Mouse (Mus musculus): Measurements from ENCODE around the gene Treml2.
A peak's percentile ranks its signal among the peaks of the same experiment; 100 is the strongest.

The Treml2 gene

GRCm38 (mm10) chr17:48299203-48299602, at the start of gene Treml2:
TSS of gene Treml2 (plus strand) at chr17:48299498.
- DNase-seq (ENCODE audit: low read depth, low spot score): no peak

- DNase-seq (ENCODE audit: low read depth, low spot score): no peak
Measured at GRCm38 (mm10) chr17:48249501-48249900, 49.8 kb upstream of the Treml2 start.

- DNase-seq (ENCODE audit: low read depth, low spot score): no peak
Measured at GRCm38 (mm10) chr17:48250631-48251030, 48.7 kb upstream of the Treml2 start.

- no peak for DNase-seq (ENCODE audit: low read depth, low spot score)
Measured at GRCm38 (mm10) chr17:48256575-48256974, 42.7 kb upstream of the Treml2 start.

- DNase-seq (ENCODE audit: low read depth, low spot score): no peak
Measured at GRCm38 (mm10) chr17:48261868-48262267, 37.4 kb upstream of the Treml2 start.

- DNase-seq (ENCODE audit: low read depth, low spot score): no peak
Measured at GRCm38 (mm10) chr17:48263741-48264362, 35.4 kb upstream of the Treml2 start, which contains the start of gene Treml4. TSS of gene Treml4 (plus strand) at chr17:48264295.

GRCm38 (mm10) chr17:48264662-48265061, 34.6 kb upstream of the Treml2 start:
- no peak for DNase-seq (ENCODE audit: low read depth, low spot score)

GRCm38 (mm10) chr17:48266138-48266537, 33.2 kb upstream of the Treml2 start:
- no peak for DNase-seq (ENCODE audit: low read depth, low spot score)

- DNase-seq (ENCODE audit: low read depth, low spot score): no peak
Measured at GRCm38 (mm10) chr17:48266610-48267304, 32.5 kb upstream of the Treml2 start.

- DNase-seq (ENCODE audit: low read depth, low spot score): no peak
Measured at GRCm38 (mm10) chr17:48267591-48267990, 31.7 kb upstream of the Treml2 start.

- no peak for DNase-seq (ENCODE audit: low read depth, low spot score)
Measured at GRCm38 (mm10) chr17:48268276-48268675, 31.0 kb upstream of the Treml2 start.

- no peak for DNase-seq (ENCODE audit: low read depth, low spot score)
Measured at GRCm38 (mm10) chr17:48269833-48270232, 29.5 kb upstream of the Treml2 start.

- DNase-seq (ENCODE audit: low read depth, low spot score): no peak
Measured at GRCm38 (mm10) chr17:48272158-48272557, 27.1 kb upstream of the Treml2 start.

GRCm38 (mm10) chr17:48272598-48272997, 26.7 kb upstream of the Treml2 start:
- no peak for DNase-seq (ENCODE audit: low read depth, low spot score)

GRCm38 (mm10) chr17:48274098-48274497, 25.2 kb upstream of the Treml2 start:
- DNase-seq (ENCODE audit: low read depth, low spot score): no peak

- DNase-seq (ENCODE audit: low read depth, low spot score): peak; percentile 16
Measured at GRCm38 (mm10) chr17:48274885-48275284, 24.4 kb upstream of the Treml2 start.

- DNase-seq (ENCODE audit: low read depth, low spot score): no peak
Measured at GRCm38 (mm10) chr17:48275736-48276135, 23.6 kb upstream of the Treml2 start.

GRCm38 (mm10) chr17:48278381-48278780, 20.9 kb upstream of the Treml2 start:
- no peak for DNase-seq (ENCODE audit: low read depth, low spot score)

GRCm38 (mm10) chr17:48279002-48279401, 20.3 kb upstream of the Treml2 start:
- DNase-seq (ENCODE audit: low read depth, low spot score): no peak

- no peak for DNase-seq (ENCODE audit: low read depth, low spot score)
Measured at GRCm38 (mm10) chr17:48280943-48281738, 18.2 kb upstream of the Treml2 start.

GRCm38 (mm10) chr17:48281739-48282085, 17.6 kb upstream of the Treml2 start:
- DNase-seq (ENCODE audit: low read depth, low spot score): peak; percentile 18

GRCm38 (mm10) chr17:48286765-48287164, 12.5 kb upstream of the Treml2 start:
- no peak for DNase-seq (ENCODE audit: low read depth, low spot score)

- no peak for DNase-seq (ENCODE audit: low read depth, low spot score)
Measured at GRCm38 (mm10) chr17:48287276-48287675, 12.0 kb upstream of the Treml2 start.

Data from brain, embryonic 18.5 days (tissue).